Mouse (Mus musculus): Measurements from ENCODE around the gene Cbarp.

The Cbarp gene

DNA sequence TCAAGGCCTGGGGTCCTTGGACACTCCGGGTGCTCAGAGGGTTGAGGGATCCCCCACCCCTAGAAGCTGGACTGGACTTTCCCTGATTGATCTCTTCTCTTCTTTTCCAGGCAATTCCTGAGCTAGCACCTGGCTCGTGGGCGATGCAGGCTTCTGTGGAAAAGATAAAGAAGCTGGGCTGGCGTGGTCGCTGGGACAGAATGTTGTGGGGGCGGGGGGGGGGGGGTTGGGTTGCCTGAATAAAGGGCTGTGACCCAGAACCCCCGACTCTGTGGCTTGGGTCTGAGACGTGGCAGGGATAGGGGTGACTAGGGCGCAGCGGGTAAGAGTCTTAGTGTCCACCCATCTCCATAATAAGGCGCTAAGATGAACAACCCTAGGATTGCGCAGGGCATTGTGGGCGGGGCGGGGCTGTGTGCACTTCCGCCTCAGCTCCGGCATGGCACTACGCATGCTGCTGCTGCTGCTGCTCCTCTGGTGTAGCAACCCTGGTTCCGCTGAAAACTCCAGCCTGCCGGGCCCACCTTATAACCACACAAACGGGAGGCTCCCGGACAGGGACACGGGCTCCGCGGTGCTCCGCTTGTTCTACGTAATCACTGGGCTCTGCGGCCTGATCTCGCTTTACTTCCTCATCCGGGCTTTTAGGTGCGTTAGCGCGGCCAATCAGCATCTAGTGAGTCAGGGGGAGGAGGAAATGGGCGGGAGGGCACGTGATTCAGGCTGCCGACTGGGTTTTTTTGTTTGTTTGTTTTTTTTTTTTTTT is 32.1 kb upstream of the Cbarp start, which contains the start of gene 1600002K03Rik:
TSS of gene 1600002K03Rik (plus strand) at position 418 of the 766 bp plus-strand sequence.
- Histone ChIP-seq H3K36me3 (ENCODE audit: insufficient read depth, low read length) (peaks cover 57% of the 10 kb centered on the region), H3K4me1 (replicated peaks; ENCODE audit: low read depth, low read length) (peaks cover 64% of the 10 kb centered on the region), H3K4me3 (replicated peaks; ENCODE audit: low read length) (peak within 1 kb of the TSS; percentile 83), H3K9me3 (ENCODE audit: low read length) (no peaks in the 10 kb centered on the region), H3K27me3 (ENCODE audit: insufficient read depth, low read length) (peaks cover 5% of the 10 kb centered on the region)
- TF ChIP-seq NANOG (IDR thresholded peaks at IDR 0.05; ENCODE audit: borderline replicate concordance, low read length), result no peak
- no peak for TF ChIP-seq POU5F1 (IDR thresholded peaks at IDR 0.05; ENCODE audit: borderline replicate concordance, low read length)
- TF ChIP-seq CTCF (conservative IDR thresholded peaks at IDR 0.05; ENCODE audit: low read length), result no peak

DNA sequence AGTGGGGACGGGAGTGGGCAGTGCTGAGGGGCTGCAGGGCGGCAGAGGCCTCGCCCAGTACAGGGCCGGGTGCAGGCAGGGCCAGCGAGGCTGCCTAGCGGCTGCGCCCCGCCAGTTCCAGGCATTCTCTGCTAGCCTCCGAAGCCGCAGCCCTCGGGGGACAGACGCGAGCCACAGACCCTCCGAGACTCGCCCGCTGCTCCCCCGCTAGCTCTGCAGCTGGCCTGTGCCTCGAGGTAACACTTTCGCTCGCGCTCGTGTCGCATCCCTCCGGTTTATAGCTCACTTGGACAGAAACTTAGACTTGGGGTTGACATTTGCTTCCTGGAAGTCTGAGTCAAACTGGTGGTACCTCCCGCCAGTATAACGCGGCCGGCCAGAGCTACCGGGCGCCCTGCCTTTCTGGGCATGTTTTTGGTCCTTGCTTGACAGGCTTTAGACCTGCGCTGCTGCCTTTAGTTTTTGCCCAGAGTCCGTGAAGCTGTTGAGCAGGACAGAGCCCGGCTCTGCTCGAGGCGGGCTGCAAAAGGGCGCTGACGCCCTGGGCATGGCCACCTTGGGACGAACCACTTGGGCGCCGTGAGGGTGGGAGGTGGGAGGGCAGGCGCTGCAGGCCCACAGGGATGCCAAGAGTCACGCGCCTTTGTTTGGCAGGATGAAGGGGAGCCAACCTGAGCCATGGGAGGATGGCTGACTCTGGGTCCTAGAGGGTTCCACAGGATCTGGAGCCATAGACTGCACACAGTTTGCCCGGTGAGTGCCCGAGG is 31.3 kb upstream of the Cbarp start:
- H3K4me3 ChIP-seq (replicated peaks; ENCODE audit: low read length), result peak overlapping the region; percentile 83
- TF ChIP-seq POU5F1 (IDR thresholded peaks at IDR 0.05; ENCODE audit: borderline replicate concordance, low read length) (no peak), NANOG (IDR thresholded peaks at IDR 0.05; ENCODE audit: borderline replicate concordance, low read length) (no peak), CTCF (conservative IDR thresholded peaks at IDR 0.05; ENCODE audit: low read length) (no peak)
- H3K27me3 ChIP-seq (ENCODE audit: insufficient read depth, low read length), result no peaks in the 10 kb centered on the region
- peaks cover 65% of the 10 kb centered on the region for H3K4me1 ChIP-seq (replicated peaks; ENCODE audit: low read depth, low read length)
- H3K9me3 ChIP-seq (ENCODE audit: low read length), result no peaks in the 10 kb centered on the region
- peaks cover 57% of the 10 kb centered on the region for H3K36me3 ChIP-seq (ENCODE audit: insufficient read depth, low read length)

DNA sequence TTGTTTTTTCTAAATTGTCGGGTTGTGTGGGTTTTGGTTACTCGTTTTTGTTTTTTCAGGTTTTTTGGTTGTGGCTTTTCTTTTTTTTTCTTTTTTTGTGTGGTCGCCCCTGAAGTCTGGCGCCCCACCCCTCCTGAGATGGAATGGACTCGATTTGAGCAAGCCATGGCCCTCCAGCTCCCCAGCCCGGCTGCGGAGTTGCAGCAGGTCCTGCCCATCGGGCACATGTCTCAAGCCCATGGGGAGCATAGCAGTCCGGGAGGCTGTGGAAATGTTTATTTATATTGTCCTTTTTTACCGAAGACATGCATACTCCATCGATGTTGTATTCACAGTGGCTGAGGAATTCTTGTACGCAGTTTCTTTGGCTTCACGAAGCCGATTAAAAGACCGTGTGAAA is 30.6 kb upstream of the Cbarp start:
- H3K9me3 ChIP-seq (ENCODE audit: low read length), result no peaks in the 10 kb centered on the region
- no peak for TF ChIP-seq NANOG (IDR thresholded peaks at IDR 0.05; ENCODE audit: borderline replicate concordance, low read length)
- TF ChIP-seq CTCF (conservative IDR thresholded peaks at IDR 0.05; ENCODE audit: low read length), result no peak
- no peak for TF ChIP-seq POU5F1 (IDR thresholded peaks at IDR 0.05; ENCODE audit: borderline replicate concordance, low read length)
- H3K36me3 ChIP-seq (ENCODE audit: insufficient read depth, low read length), result peaks cover 52% of the 10 kb centered on the region
- no peaks in the 10 kb centered on the region for H3K27me3 ChIP-seq (ENCODE audit: insufficient read depth, low read length)
- H3K4me1 ChIP-seq (replicated peaks; ENCODE audit: low read depth, low read length), result peaks cover 71% of the 10 kb centered on the region
- H3K4me3 ChIP-seq (replicated peaks; ENCODE audit: low read length), result peak overlapping the region; percentile 83

DNA sequence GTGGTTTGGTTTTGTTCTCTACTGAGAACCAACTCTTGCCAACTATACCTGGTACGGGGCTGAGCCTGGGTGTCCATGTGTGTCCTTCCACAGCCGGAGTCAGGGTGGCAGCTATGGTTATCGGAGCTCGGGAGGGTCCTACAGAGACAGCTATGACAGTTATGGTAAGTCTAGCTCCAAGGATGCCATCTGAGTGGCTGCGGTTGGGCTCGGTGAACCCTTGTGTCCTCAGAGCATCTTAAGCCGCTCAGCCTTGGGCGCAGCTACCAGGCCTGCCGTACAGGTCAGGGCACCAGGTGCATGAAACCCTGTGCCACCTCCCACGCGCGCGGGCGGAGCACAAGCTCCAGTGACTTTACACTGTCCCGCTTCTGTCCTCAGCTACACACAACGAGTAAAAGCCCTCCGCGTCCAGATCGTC is 30.0 kb upstream of the Cbarp start:
- no peaks in the 10 kb centered on the region for H3K9me3 ChIP-seq (ENCODE audit: low read length)
- H3K36me3 ChIP-seq (ENCODE audit: insufficient read depth, low read length), result peaks cover 48% of the 10 kb centered on the region
- TF ChIP-seq NANOG (IDR thresholded peaks at IDR 0.05; ENCODE audit: borderline replicate concordance, low read length), result no peak
- TF ChIP-seq CTCF (conservative IDR thresholded peaks at IDR 0.05; ENCODE audit: low read length), result no peak
- no peak for TF ChIP-seq POU5F1 (IDR thresholded peaks at IDR 0.05; ENCODE audit: borderline replicate concordance, low read length)
- no peaks in the 10 kb centered on the region for H3K27me3 ChIP-seq (ENCODE audit: insufficient read depth, low read length)
- peaks cover 75% of the 10 kb centered on the region for H3K4me1 ChIP-seq (replicated peaks; ENCODE audit: low read depth, low read length)
- H3K4me3 ChIP-seq (replicated peaks; ENCODE audit: low read length), result peak overlapping the region; percentile 83

DNA sequence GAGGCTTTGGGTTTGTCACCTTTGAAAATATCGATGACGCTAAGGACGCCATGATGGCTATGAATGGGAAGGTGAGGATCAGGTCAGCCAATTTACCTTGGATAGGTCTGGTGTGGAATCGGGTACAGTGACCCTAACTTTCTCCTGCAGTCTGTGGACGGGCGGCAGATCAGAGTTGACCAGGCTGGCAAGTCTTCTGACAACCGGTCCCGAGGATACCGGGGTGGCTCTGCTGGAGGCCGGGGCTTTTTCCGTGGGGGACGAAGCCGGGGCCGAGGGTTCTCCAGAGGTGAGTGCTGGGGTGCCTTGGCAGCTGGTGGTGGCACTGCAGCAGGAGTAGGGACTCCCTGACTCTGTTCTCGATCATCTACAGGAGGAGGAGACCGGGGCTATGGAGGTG is 29.4 kb upstream of the Cbarp start:
- Histone ChIP-seq H3K27me3 (ENCODE audit: insufficient read depth, low read length) (no peaks in the 10 kb centered on the region), H3K36me3 (ENCODE audit: insufficient read depth, low read length) (peaks cover 48% of the 10 kb centered on the region), H3K9me3 (ENCODE audit: low read length) (no peaks in the 10 kb centered on the region)

DNA sequence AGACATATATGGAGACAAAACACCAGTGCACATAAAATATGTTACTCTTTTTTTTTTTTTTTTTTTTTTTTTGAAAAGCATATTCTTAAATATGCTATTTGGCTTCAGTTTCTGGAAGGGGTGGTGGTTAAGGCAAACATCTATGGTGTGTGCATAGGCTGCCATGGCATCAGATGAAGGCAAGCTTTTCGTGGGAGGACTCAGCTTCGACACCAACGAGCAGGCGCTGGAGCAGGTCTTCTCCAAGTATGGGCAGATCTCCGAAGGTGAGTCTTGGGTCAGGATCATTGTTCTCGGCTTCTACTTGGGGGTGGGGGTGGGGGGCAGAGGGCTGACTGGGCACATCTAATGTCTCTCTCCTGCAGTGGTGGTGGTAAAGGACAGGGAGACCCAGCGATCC is 29.0 kb upstream of the Cbarp start:
- TF ChIP-seq NANOG (IDR thresholded peaks at IDR 0.05; ENCODE audit: borderline replicate concordance, low read length), result no peak
- no peak for TF ChIP-seq POU5F1 (IDR thresholded peaks at IDR 0.05; ENCODE audit: borderline replicate concordance, low read length)
- no peak for TF ChIP-seq CTCF (conservative IDR thresholded peaks at IDR 0.05; ENCODE audit: low read length)
- no peaks in the 10 kb centered on the region for H3K27me3 ChIP-seq (ENCODE audit: insufficient read depth, low read length)

More for the DNA sequence above, 29.4 kb upstream of the Cbarp start:
- Histone ChIP-seq H3K4me1 (replicated peaks; ENCODE audit: low read depth, low read length) (peaks cover 80% of the 10 kb centered on the region), H3K4me3 (replicated peaks; ENCODE audit: low read length) (peak overlapping the region; percentile 83)
- no peak for TF ChIP-seq NANOG (IDR thresholded peaks at IDR 0.05; ENCODE audit: borderline replicate concordance, low read length)
- TF ChIP-seq POU5F1 (IDR thresholded peaks at IDR 0.05; ENCODE audit: borderline replicate concordance, low read length), result no peak
- TF ChIP-seq CTCF (conservative IDR thresholded peaks at IDR 0.05; ENCODE audit: low read length), result no peak

DNA sequence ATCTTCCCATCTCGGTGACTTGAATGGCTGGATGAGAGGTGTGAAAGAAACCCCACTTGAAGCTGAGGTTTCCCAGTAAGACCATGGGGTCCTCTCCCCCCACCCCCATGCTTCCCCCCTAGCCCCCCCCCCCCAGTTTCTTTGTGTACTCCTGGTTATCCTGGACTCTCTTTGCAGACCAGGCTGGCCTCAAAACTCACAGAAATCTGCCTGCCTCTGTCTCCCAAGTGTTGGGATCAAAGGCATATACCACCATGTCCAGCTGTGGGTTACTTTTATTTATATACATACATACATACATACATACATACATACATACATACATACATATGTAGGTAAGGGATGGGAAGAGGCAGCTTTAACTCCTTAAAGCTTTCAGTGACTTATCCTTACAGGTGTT is 28.4 kb upstream of the Cbarp start:
- peaks cover 40% of the 10 kb centered on the region for H3K36me3 ChIP-seq (ENCODE audit: insufficient read depth, low read length)
- H3K4me3 ChIP-seq (replicated peaks; ENCODE audit: low read length), result peak overlapping the region; percentile 95
- peaks cover 80% of the 10 kb centered on the region for H3K4me1 ChIP-seq (replicated peaks; ENCODE audit: low read depth, low read length)
- TF ChIP-seq CTCF (conservative IDR thresholded peaks at IDR 0.05; ENCODE audit: low read length), result no peak
- TF ChIP-seq NANOG (IDR thresholded peaks at IDR 0.05; ENCODE audit: borderline replicate concordance, low read length), result no peak
- TF ChIP-seq POU5F1 (IDR thresholded peaks at IDR 0.05; ENCODE audit: borderline replicate concordance, low read length), result no peak
- no peaks in the 10 kb centered on the region for H3K9me3 ChIP-seq (ENCODE audit: low read length)
- no peaks in the 10 kb centered on the region for H3K27me3 ChIP-seq (ENCODE audit: insufficient read depth, low read length)

More for the DNA sequence above, 29.0 kb upstream of the Cbarp start:
- Histone ChIP-seq H3K4me1 (replicated peaks; ENCODE audit: low read depth, low read length) (peaks cover 80% of the 10 kb centered on the region), H3K4me3 (replicated peaks; ENCODE audit: low read length) (peak overlapping the region; percentile 83), H3K9me3 (ENCODE audit: low read length) (no peaks in the 10 kb centered on the region), H3K36me3 (ENCODE audit: insufficient read depth, low read length) (peaks cover 46% of the 10 kb centered on the region)

DNA sequence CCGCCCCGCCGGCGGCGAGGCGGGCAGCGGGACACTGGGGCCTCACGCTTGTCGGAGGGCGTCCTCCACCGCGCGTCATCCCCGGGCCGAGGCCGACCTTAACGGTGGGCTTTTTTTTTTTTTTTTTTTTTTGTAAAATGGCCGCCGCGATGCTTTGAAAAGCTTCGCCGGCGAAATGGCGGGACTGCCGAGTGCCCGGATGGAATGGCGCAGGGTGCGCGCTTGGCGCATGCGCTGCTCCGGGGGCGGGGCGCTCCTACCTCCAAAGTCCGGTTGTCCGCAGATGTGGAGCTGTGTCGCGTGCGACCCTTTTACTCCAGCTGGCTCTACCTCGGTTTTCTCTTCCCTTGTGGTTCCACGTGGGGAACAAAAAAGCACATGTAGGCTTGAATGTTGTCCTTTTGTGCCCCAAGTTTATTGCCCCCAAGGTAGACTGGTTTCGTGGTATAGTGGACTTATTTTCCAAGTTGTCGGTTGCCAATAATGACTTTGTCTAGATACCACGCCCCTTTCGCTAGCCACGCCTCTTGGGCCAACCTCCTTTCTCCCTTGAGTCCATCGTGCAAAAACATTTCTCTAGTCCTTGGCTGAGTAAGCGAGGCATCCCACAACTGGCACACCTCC is 27.5 kb upstream of the Cbarp start:
- Histone ChIP-seq H3K4me1 (replicated peaks; ENCODE audit: low read depth, low read length) (peaks cover 81% of the 10 kb centered on the region), H3K36me3 (ENCODE audit: insufficient read depth, low read length) (peaks cover 39% of the 10 kb centered on the region), H3K4me3 (replicated peaks; ENCODE audit: low read length) (peak overlapping the region; percentile 95), H3K9me3 (ENCODE audit: low read length) (no peaks in the 10 kb centered on the region), H3K27me3 (ENCODE audit: insufficient read depth, low read length) (no peaks in the 10 kb centered on the region)
- no peak for TF ChIP-seq POU5F1 (IDR thresholded peaks at IDR 0.05; ENCODE audit: borderline replicate concordance, low read length)
- TF ChIP-seq CTCF (conservative IDR thresholded peaks at IDR 0.05; ENCODE audit: low read length), result no peak
- no peak for TF ChIP-seq NANOG (IDR thresholded peaks at IDR 0.05; ENCODE audit: borderline replicate concordance, low read length)

Data from E14TG2a.4 (cell line).